Mouse (Mus musculus) liver, embryonic 16.5 days (tissue): ENCODE data around the gene Ltbr. TPM values are rescaled to one million over a fixed set of nuclear protein-coding genes. Genes with fewer than 3 reads are reported as not detected.

Experiments
- ATAC-seq: fragments of 200-750 bp; cut with Nextera tagmentation; 2 replicates; pipeline ENCODE4 v1.8.0; 2017; ENCODE audit warnings: low read depth, mild to moderate bottlenecking, moderate number of reproducible peaks, moderate library complexity
- H3K27ac ChIP-seq: fragments of 300-500 bp; sonication (generic); 2 replicates; pipeline ENCODE4 v1.5.1; 2014; ENCODE audit warnings: mild to moderate bottlenecking, low read length
- H3K27me3 ChIP-seq: fragments of 300-500 bp; sonication (generic); 2 replicates; pipeline ENCODE4 v1.6.1; 2014; ENCODE audit warnings: low read depth, low read length, mixed read lengths; ENCODE audit not compliant: control insufficient read depth, insufficient read depth
- H3K36me3 ChIP-seq: fragments of 300-500 bp; sonication (generic); 2 replicates; pipeline ENCODE4 v1.6.1; 2014; ENCODE audit warnings: mild to moderate bottlenecking; ENCODE audit not compliant: control insufficient read depth, insufficient read depth
- H3K4me1 ChIP-seq: fragments of 300-500 bp; sonication (generic); 2 replicates; pipeline ENCODE4 v1.6.1; 2014; ENCODE audit warnings: low read depth, low read length, mixed read lengths; ENCODE audit not compliant: control insufficient read depth
- H3K4me2 ChIP-seq: fragments of 300-500 bp; sonication (generic); 2 replicates; pipeline ENCODE4 v1.6.1; 2014; ENCODE audit warnings: low read depth, low read length, mixed read lengths
- H3K4me3 ChIP-seq: fragments of 300-500 bp; sonication (generic); 2 replicates; pipeline ENCODE4 v1.5.1; 2014; ENCODE audit warnings: low read depth, mild to moderate bottlenecking, low read length
- H3K9ac ChIP-seq: fragments of 300-500 bp; sonication (generic); 2 replicates; pipeline ENCODE4 v1.6.1; 2014; ENCODE audit warnings: low read depth, low read length
- H3K9me3 ChIP-seq: fragments of 300-500 bp; sonication (generic); replicated peaks from 2 replicates; pipeline ENCODE4 v1.6.1; 2016; ENCODE audit warnings: low read length; ENCODE audit not compliant: control insufficient read depth
- WGBS: fragments of 180-500 bp; shearing (Covaris S2); extraction: QIAGEN DNeasy Blood & Tissue Kit; methylation state at CpG from one replicate; pipeline ENCODE4 v1.1.7; 2014; ENCODE audit not compliant: insufficient replicate concordance; 5-methylcytosine and 5-hydroxymethylcytosine counted together
- polyA plus RNA-seq: library from polyadenylated mRNA; unstranded; fragments of >200 nt; fragmentation: Nextera tagmentation; extraction: Ambion mirVana; gene quantifications from 2 replicates; pipeline ENCODE4 v1.2.1, GENCODE M21; 2015

The Ltbr gene
- polyA plus RNA-seq, 1 experiment from 2014 or later: 22.3 TPM

- Histone ChIP-seq H3K36me3 (no peaks in the 10 kb centered on the region), H3K9me3 (no peaks in the 10 kb centered on the region), H3K27ac (no peak overlapping the region), H3K4me2 (no peak overlapping the region), H3K27me3 (peaks cover 13% of the 10 kb centered on the region), H3K9ac (no peak overlapping the region), H3K4me1 (peaks cover 3% of the 10 kb centered on the region), H3K4me3 (no peak overlapping the region)
- no peak for ATAC-seq
- WGBS: 13% methylated on average over 26 of the region's 26 CpGs
Measured at GRCm38 (mm10) chr6:125321114-125321855, 7.6 kb upstream of the Ltbr start.

- Histone ChIP-seq H3K4me1 (peaks cover 3% of the 10 kb centered on the region), H3K9me3 (no peaks in the 10 kb centered on the region), H3K4me2 (no peak within 1 kb of the TSS), H3K9ac (no peak within 1 kb of the TSS), H3K36me3 (no peaks in the 10 kb centered on the region), H3K27me3 (peaks cover 13% of the 10 kb centered on the region), H3K27ac (no peak within 1 kb of the TSS), H3K4me3 (no peak within 1 kb of the TSS)
- ATAC-seq: no peak
- 62% methylated on average over 1 of the region's 1 CpGs for WGBS
Measured at GRCm38 (mm10) chr6:125320323-125320722, 6.6 kb upstream of the Ltbr start, which contains the start of gene Scnn1a. Gene Scnn1a, plus strand, starts transcription at chr6:125320659.

- Histone ChIP-seq H3K4me3 (no peak overlapping the region), H3K4me1 (peaks cover 3% of the 10 kb centered on the region), H3K27ac (no peak overlapping the region), H3K9ac (no peak overlapping the region), H3K4me2 (no peak overlapping the region), H3K27me3 (peaks cover 13% of the 10 kb centered on the region), H3K36me3 (no peaks in the 10 kb centered on the region), H3K9me3 (no peaks in the 10 kb centered on the region)
- ATAC-seq: no peak
Measured at GRCm38 (mm10) chr6:125319919-125320296, 6.2 kb upstream of the Ltbr start.

- Histone ChIP-seq H3K9ac (no peak overlapping the region), H3K9me3 (no peaks in the 10 kb centered on the region), H3K36me3 (no peaks in the 10 kb centered on the region), H3K4me2 (no peak overlapping the region), H3K27me3 (peaks cover 13% of the 10 kb centered on the region), H3K27ac (no peak overlapping the region), H3K4me1 (peaks cover 5% of the 10 kb centered on the region), H3K4me3 (no peak overlapping the region)
- 40% methylated on average over 15 of the region's 15 CpGs for WGBS
- ATAC-seq: no peak
Measured at GRCm38 (mm10) chr6:125318981-125319918, 5.6 kb upstream of the Ltbr start.

- Histone ChIP-seq H3K27ac (no peak overlapping the region), H3K4me1 (peaks cover 8% of the 10 kb centered on the region), H3K9ac (no peak overlapping the region), H3K4me2 (no peak overlapping the region), H3K9me3 (no peaks in the 10 kb centered on the region), H3K27me3 (peaks cover 6% of the 10 kb centered on the region), H3K4me3 (no peak overlapping the region), H3K36me3 (no peaks in the 10 kb centered on the region)
- no peak for ATAC-seq
- WGBS: 53% methylated on average over 7 of the region's 7 CpGs
Measured at GRCm38 (mm10) chr6:125317077-125317476, 3.4 kb upstream of the Ltbr start.

- WGBS: 59% methylated on average over 6 of the region's 6 CpGs
- no peak overlapping the region for H3K4me3 ChIP-seq
- ATAC-seq: no peak
- H3K27ac ChIP-seq: no peak overlapping the region
- H3K9ac ChIP-seq: no peak overlapping the region
- H3K4me1 ChIP-seq: peaks cover 5% of the 10 kb centered on the region
- no peaks in the 10 kb centered on the region; the same call in 1 of the 2 replicates for H3K27me3 ChIP-seq
- no peaks in the 10 kb centered on the region for H3K36me3 ChIP-seq
- H3K4me2 ChIP-seq: no peak overlapping the region
- H3K9me3 ChIP-seq: no peaks in the 10 kb centered on the region
Measured at GRCm38 (mm10) chr6:125314746-125315145, 1.1 kb upstream of the Ltbr start.

- no peak for ATAC-seq
- Histone ChIP-seq H3K4me3 (peak overlapping the region; percentile 67), H3K9ac (peak overlapping the region; percentile 53), H3K4me1 (peaks cover 7% of the 10 kb centered on the region), H3K27ac (peak overlapping the region; percentile 53), H3K4me2 (peak overlapping the region; percentile 49), H3K36me3 (no peaks in the 10 kb centered on the region), H3K9me3 (no peaks in the 10 kb centered on the region), H3K27me3 (no peaks in the 10 kb centered on the region; the same call in 1 of the 2 replicates)
- 49% methylated on average over 7 of the region's 7 CpGs for WGBS
Measured at GRCm38 (mm10) chr6:125314231-125314563, 512 bp upstream of the Ltbr start.

- peak overlapping the region; percentile 74 for H3K9ac ChIP-seq
- H3K4me3 ChIP-seq: peak overlapping the region; percentile 67
- no peak for ATAC-seq
- H3K27me3 ChIP-seq: no peaks in the 10 kb centered on the region; the same call in 1 of the 2 replicates
- H3K36me3 ChIP-seq: no peaks in the 10 kb centered on the region
- H3K27ac ChIP-seq: peak overlapping the region; percentile 64
- WGBS: 42% methylated on average over 22 of the region's 22 CpGs
- H3K4me1 ChIP-seq: peaks cover 8% of the 10 kb centered on the region
- no peaks in the 10 kb centered on the region for H3K9me3 ChIP-seq
- H3K4me2 ChIP-seq: peak overlapping the region; percentile 49
Measured at GRCm38 (mm10) chr6:125312581-125313355, 917 bp downstream of the Ltbr start.
